Mouse (Mus musculus) Patski (cell line): Measurements from ENCODE around the gene C330021F23Rik. TPM values are rescaled to one million over a fixed set of nuclear protein-coding genes. Genes with fewer than 3 reads are reported as not detected.

ENCODE experiments used
- ATAC-seq: fragments of 100-300 bp; one replicate; pipeline ENCODE4 v1.8.0; 2021
- CTCF ChIA-PET: fragments of 350-600 bp; sonication (Branson Sonifier 250); formaldehyde crosslinking; loops from one replicate; lab custom pipeline; 2022; ENCODE audit warnings: inconsistent platforms; lab: Charles Lee
- POLR2A ChIA-PET: fragments of 350-600 bp; sonication (Branson Sonifier 250); formaldehyde crosslinking; loops from one replicate; lab custom pipeline; 2022; ENCODE audit warnings: antibody characterized with exemption, inconsistent platforms; lab: Charles Lee
- DNase-seq: peaks from one replicate; pipeline ENCODE4 v3.0.0-alpha.2; 2011; ENCODE audit warnings: low read depth, low spot score
- H3K27me3 ChIP-seq: fragments of 371-371 bp; one replicate; pipeline ENCODE4 v1.5.1; 2021
- CTCF ChIP-seq: fragments of 100-300 bp; IDR thresholded peaks from one replicate; pipeline ENCODE4 v1.5.1; 2021
- in situ Hi-C: fragments of 300-500 bp; cut with MboI; formaldehyde crosslinking; loops from 3 replicates; pipeline ENCODE4 v1.11.1; 2018; ENCODE audit warnings: low pct_unique_long_range_greater_than_20kb, mixed read lengths
- polyA plus RNA-seq: library from polyadenylated mRNA; unstranded; gene quantifications from one replicate; pipeline ENCODE4 v1.2.3, GENCODE M21; 2021

Gene C330021F23Rik
- polyA plus RNA-seq, 1 experiment from 2014 or later, result 3.3 TPM

GRCm38 (mm10) chr8:3587391-3588257, 19.8 kb downstream of the C330021F23Rik start:
- no peak for DNase-seq
- ATAC-seq, result peak; percentile 73
- CTCF ChIA-PET, result interaction anchor here (1.4 kb wide), 1 partner anchor 85 kb away, joined by 3 read pairs; the partner anchor contains the start of gene Fcor
- no peak for TF ChIP-seq CTCF
- in situ Hi-C loops, result no loop called here
- POLR2A ChIA-PET, result interaction anchor here (1.3 kb wide), 1 partner anchor 12 kb away, joined by 3 read pairs; no protein-coding TSS in a partner anchor
- no peaks in the 10 kb centered on the region for H3K27me3 ChIP-seq

DNA sequence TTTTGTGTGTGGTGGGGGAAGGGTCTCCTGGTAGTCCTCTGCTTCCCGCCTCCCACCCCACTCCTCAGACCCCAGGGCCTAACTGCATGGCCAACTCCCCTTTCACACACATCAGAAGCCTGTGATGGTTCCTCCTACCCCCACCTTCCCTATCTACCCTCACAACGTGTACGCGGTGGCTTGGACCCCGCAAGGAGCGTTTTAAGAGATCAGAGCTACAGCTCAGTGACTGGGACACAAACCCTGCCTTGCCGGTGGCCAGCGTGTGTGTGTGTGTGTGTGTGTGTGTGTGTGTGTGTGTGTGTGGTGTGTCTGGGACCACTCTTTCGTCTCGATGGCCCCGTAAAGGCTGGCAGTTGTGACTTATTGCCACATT, 20.5 kb downstream of the C330021F23Rik start:
- in situ Hi-C loops, result no loop called here
- TF ChIP-seq CTCF, result no peak
- no peak for DNase-seq
- ATAC-seq, result peak; percentile 26
- CTCF ChIA-PET, result no interaction called here
- H3K27me3 ChIP-seq, result no peaks in the 10 kb centered on the region
- POLR2A ChIA-PET, result interaction anchor here (1.3 kb wide), 1 partner anchor 11 kb away, joined by 3 read pairs; no protein-coding TSS in a partner anchor

DNA sequence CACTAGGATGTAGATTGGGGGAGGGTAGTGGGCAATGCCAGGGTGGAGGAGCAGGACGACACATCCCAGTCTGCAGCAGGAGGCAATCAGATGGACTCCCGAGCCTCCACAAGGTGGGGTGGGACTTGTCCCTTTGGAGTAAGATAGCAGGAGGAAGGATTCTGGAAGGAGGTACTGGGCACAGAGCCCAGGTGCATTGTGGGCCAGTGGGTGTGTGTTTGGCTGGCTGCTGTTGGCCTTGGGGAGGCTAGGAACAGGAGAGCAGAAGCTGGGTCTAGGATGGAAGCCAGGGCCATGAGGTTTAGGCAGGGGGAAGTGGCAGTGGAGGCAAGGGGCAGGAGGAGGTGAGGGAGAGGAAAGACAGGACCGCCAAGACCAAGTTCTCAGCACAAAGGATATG, 25.7 kb downstream of the C330021F23Rik start:
- CTCF ChIA-PET, result no interaction called here
- no peaks in the 10 kb centered on the region for H3K27me3 ChIP-seq
- TF ChIP-seq CTCF, result no peak
- in situ Hi-C loops, result no loop called here
- ATAC-seq, result no peak
- POLR2A ChIA-PET, result no interaction called here
- no peak for DNase-seq

GRCm38 (mm10) chr8:3594466-3594865, 26.7 kb downstream of the C330021F23Rik start:
- TF ChIP-seq CTCF, result no peak
- ATAC-seq (no peak), DNase-seq (no peak)
- no peaks in the 10 kb centered on the region for H3K27me3 ChIP-seq
- in situ Hi-C loops, result no loop called here
- POLR2A ChIA-PET, result no interaction called here
- CTCF ChIA-PET, result no interaction called here

- DNase-seq (no peak), ATAC-seq (no peak)
- in situ Hi-C loops, result no loop called here
- ChIA-PET CTCF (interaction anchor here (1.2 to 1.7 kb wide), 4 partner anchors 10 to 30 kb away, joined by 3 read pairs; no protein-coding TSS in a partner anchor), POLR2A (no interaction called here)
- H3K27me3 ChIP-seq, result no peaks in the 10 kb centered on the region
- no peak for TF ChIP-seq CTCF
These were observed 30.3 kb downstream of the C330021F23Rik start for GRCm38 (mm10) chr8:3598054-3598453.

GRCm38 (mm10) chr8:3599219-3599618, 31.4 kb downstream of the C330021F23Rik start:
- POLR2A ChIA-PET, result interaction anchor here (0.6 kb wide), 1 partner anchor 11 kb away, joined by 3 read pairs; no protein-coding TSS in a partner anchor
- in situ Hi-C loops, result no loop called here
- CTCF ChIA-PET, result interaction anchor here (2.0 kb wide), 1 partner anchor 11 kb away, joined by 8 read pairs; no protein-coding TSS in a partner anchor
- TF ChIP-seq CTCF, result no peak
- no peaks in the 10 kb centered on the region for H3K27me3 ChIP-seq
- DNase-seq, result no peak
- ATAC-seq, result no peak

DNA sequence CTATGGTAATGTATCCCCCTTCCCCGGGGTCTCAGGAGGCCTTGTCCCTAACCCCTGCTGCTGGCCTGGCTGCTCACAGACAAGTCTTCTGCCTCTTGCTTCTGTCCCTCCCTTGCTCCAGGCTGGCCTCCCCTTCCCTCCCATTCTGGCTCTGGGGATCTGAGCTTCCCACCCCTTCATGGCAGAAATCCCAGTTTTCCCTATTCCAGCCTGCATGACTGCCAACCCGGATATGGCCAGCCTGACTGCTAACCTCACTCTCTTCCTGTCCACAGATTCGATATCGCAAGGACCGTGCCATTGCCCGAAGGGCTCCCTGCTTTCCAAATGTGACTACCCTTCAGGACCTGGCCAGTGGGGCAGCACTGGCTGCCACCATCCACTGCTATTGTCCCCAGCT, 32.6 kb downstream of the C330021F23Rik start:
- in situ Hi-C loops, result no loop called here
- no peak for ATAC-seq
- no peak for DNase-seq
- no peaks in the 10 kb centered on the region for H3K27me3 ChIP-seq
- POLR2A ChIA-PET, result no interaction called here
- CTCF ChIA-PET, result interaction anchor here (1.7 to 2.0 kb wide), 2 partner anchors 10 to 51 kb away, joined by 4 to 8 read pairs; no protein-coding TSS in a partner anchor
- no peak for TF ChIP-seq CTCF

DNA sequence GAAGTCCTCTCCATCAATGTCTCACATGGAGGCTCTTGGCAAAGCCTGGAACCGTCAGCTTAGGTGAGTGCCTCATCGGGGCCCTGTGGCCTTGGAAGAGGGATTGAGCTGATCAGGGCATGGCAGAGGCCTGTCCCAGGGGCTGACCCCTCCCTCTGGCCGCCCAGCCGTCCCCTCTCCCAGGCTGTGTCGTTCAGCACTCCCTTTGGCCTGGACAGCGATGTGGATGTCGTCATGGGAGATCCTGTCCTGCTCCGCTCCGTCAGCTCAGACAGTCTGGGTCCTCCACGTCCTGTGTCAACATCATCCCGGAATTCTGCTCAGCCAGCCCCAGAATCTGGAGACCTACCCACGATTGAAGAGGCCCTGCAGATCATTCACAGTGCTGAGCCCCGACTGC, 35.6 kb downstream of the C330021F23Rik start:
- ChIA-PET POLR2A (interaction anchor here (1.0 kb wide), 1 partner anchor 10 kb away, joined by 3 read pairs; no protein-coding TSS in a partner anchor), CTCF (interaction anchor here (1.5 to 2.4 kb wide), 3 partner anchors 11 to 44 kb away, joined by 3 to 9 read pairs (median 8); no protein-coding TSS in a partner anchor)
- ATAC-seq (no peak), DNase-seq (no peak)
- in situ Hi-C loops, result no loop called here
- H3K27me3 ChIP-seq, result no peaks in the 10 kb centered on the region
- TF ChIP-seq CTCF, result no peak

DNA sequence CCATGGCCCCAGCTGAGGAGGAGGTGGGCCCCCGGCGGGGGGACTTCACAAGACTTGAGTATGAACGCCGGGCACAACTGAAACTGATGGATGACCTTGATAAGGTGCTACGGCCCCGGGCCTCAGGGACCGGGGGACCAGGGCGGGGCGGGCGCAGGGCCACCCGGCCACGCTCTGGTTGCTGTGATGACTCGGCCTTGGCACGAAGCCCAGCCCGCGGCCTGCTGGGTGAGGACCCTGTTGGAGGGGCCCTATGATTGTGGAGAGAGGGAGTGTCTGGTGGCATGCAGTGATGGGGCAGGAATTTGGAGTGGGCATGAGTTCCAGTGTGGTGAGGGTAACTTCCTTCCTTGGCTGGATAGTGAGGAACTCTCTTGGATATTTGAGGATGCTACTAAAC, 38.8 kb downstream of the C330021F23Rik start:
- DNase-seq, result no peak
- H3K27me3 ChIP-seq, result no peaks in the 10 kb centered on the region
- no peak for TF ChIP-seq CTCF
- POLR2A ChIA-PET, result interaction anchor here (0.6 to 0.9 kb wide), 2 partner anchors 9 to 47 kb away, joined by 3 read pairs; no protein-coding TSS in a partner anchor
- CTCF ChIA-PET, result interaction anchor here (1.0 kb wide), 1 partner anchor 47 kb away, joined by 3 read pairs; no protein-coding TSS in a partner anchor
- peak; percentile 71 for ATAC-seq
- in situ Hi-C loops, result no loop called here

DNA sequence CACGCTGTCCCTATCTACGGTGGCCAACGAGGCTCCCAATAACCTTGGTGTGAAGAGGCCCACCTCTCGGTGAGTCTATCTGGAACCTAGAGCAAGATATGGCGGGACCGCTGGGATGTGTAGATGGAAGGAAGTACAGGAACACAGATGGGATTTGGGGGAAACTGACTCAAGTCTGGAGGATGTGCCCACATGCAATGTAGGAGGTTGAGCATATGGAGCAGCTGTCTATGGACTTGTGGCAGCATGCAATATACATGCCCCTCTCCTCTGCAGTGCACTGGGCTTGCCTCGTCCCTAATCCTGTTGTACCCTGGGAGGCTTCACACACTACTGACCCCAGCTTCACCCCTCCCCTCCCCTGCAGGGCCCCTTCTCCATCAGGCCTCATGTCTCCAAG, 40.0 kb downstream of the C330021F23Rik start:
- no peak for ATAC-seq
- no peak for DNase-seq
- H3K27me3 ChIP-seq, result no peaks in the 10 kb centered on the region
- CTCF ChIA-PET, result interaction anchor here (0.9 to 1.8 kb wide), 2 partner anchors 10 to 49 kb away, joined by 3 to 8 read pairs; no protein-coding TSS in a partner anchor
- TF ChIP-seq CTCF, result no peak
- in situ Hi-C loops, result no loop called here
- POLR2A ChIA-PET, result interaction anchor here (1.7 kb wide), 1 partner anchor 12 kb away, joined by 7 read pairs; no protein-coding TSS in a partner anchor
